Mouse (Mus musculus) stomach, embryonic 15.5 days (tissue): ENCODE measurements around the gene Gdap1l1. TPM values are rescaled to one million over a fixed set of nuclear protein-coding genes. Genes with fewer than 3 reads are reported as not detected.
A peak's percentile ranks its signal among the peaks of the same experiment; 100 is the strongest.
"Not testable (repeated sequence)": the region's sequence is repeated elsewhere in the genome, so short reads cannot be mapped to it uniquely, and the experiment has no call there.

Experiments
- ATAC-seq: fragments of 200-750 bp; cut with Nextera tagmentation; 2 replicates; pipeline ENCODE4 v1.8.0; 2017; ENCODE audit warnings: low read depth, moderate number of reproducible peaks, moderate TSS enrichment; ENCODE audit not compliant: insufficient read depth, low FRiP score
- H3K27ac ChIP-seq: fragments of 300-500 bp; sonication (generic); 2 replicates; pipeline ENCODE4 v1.5.1; 2015; ENCODE audit warnings: mild to moderate bottlenecking, inconsistent platforms
- H3K27me3 ChIP-seq: fragments of 300-500 bp; sonication (generic); replicated peaks from 2 replicates; pipeline ENCODE4 v1.6.1; 2015; ENCODE audit warnings: inconsistent platforms
- H3K36me3 ChIP-seq: fragments of 300-500 bp; sonication (generic); 2 replicates; pipeline ENCODE4 v1.6.1; 2015; ENCODE audit warnings: inconsistent platforms
- H3K4me1 ChIP-seq: fragments of 300-500 bp; sonication (generic); 2 replicates; pipeline ENCODE4 v1.6.1; 2015; ENCODE audit warnings: inconsistent platforms
- H3K4me2 ChIP-seq: fragments of 300-500 bp; sonication (generic); 2 replicates; pipeline ENCODE4 v1.6.1; 2015; ENCODE audit warnings: mild to moderate bottlenecking, inconsistent platforms
- H3K4me3 ChIP-seq: fragments of 300-500 bp; sonication (generic); replicated peaks from 2 replicates; pipeline ENCODE4 v1.5.1; 2015; ENCODE audit warnings: inconsistent platforms
- H3K9ac ChIP-seq: fragments of 300-500 bp; sonication (generic); 2 replicates; pipeline ENCODE4 v1.6.1; 2015; ENCODE audit warnings: inconsistent platforms
- H3K9me3 ChIP-seq: fragments of 300-500 bp; sonication (generic); 2 replicates; pipeline ENCODE4 v1.6.1; 2016; ENCODE audit warnings: inconsistent platforms
- WGBS: fragments of 180-500 bp; shearing (Covaris S2); methylation state at CpG from one replicate; pipeline ENCODE4 v1.1.7; 2015; 5-methylcytosine and 5-hydroxymethylcytosine counted together
- polyA plus RNA-seq: library from polyadenylated mRNA; unstranded; fragments of >200 nt; fragmentation: Nextera tagmentation; extraction: Ambion mirVana; gene quantifications from 2 replicates; pipeline ENCODE4 v1.2.1, GENCODE M21; 2015

The Gdap1l1 gene
- polyA plus RNA-seq, 1 experiment from 2014 or later: 5.8 TPM

DNA sequence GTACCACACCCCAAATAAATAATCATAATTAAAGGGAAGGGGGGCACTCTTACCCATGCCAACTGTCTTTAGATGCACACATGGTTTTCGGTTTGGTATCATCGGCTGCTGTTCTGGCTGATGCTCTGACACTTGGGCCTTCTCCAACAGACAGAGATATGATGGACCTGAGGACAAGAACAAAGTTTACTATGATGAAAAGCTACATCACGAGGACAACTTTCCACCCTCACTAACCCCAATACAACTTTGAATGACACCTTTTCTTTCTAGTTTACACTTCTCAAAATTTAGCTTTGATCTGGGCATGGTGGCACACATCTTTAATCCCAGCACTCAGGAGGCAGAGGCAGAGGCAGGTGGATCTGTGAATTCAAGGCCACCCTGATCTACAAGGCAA, 26.9 kb upstream of the Gdap1l1 start:
- not testable (repeated sequence) for H3K9ac ChIP-seq, H3K4me1 ChIP-seq, H3K27ac ChIP-seq, H3K4me3 ChIP-seq, H3K9me3 ChIP-seq, ATAC-seq, H3K4me2 ChIP-seq, H3K27me3 ChIP-seq
- 90% methylated on average over 3 of the region's 3 CpGs for WGBS
- peaks cover 33% of the 10 kb centered on the region for H3K36me3 ChIP-seq

DNA sequence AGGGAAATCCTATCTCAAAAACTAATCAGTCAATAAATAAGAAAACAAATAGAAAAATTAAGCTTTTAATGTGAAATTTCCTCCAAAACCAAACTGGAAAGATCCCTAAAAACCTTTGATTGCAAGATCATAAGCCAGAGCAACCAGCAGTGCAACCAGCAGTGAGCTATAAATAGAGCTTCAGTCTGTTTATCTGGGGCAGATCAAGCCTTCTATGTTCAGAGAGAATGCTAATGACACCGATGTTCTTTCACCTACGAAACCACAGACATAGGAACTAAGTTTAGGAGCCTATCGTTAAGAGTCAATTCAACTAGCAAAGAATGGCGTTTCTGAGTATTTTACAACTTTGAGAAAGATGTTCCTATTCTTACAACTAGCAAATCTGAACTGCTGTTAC, 26.4 kb upstream of the Gdap1l1 start:
- H3K27ac ChIP-seq: no peak overlapping the region

DNA sequence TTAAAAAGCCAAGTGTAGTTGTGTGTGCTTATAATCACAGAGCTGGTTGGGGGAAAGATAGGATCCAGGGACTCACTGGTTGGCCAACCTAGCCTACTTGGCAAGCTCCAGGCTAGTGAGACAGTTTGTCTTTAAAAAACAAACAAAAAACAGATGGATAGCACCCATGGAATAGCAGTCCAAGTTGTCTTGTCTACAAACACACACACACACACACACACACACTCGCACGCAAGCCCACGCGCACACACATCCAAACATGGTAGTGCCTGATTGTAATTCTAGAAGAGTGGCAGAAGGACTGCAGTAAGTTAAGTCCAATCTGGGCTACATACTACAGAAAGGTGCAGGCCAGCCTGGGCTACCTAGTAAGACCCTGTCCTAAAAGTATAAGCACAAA, 25.9 kb upstream of the Gdap1l1 start:
- Histone ChIP-seq H3K27ac (no peak overlapping the region), H3K36me3 (peaks cover 30% of the 10 kb centered on the region), H3K4me1 (0 out of 2 replicates have a peak, but pooled peaks cover 1% of the 10 kb centered on the region), H3K4me3 (no peak overlapping the region), H3K27me3 (no peaks in the 10 kb centered on the region), H3K9ac (no peak overlapping the region), H3K4me2 (no peak overlapping the region), H3K9me3 (no peaks in the 10 kb centered on the region)
- 95% methylated on average over 4 of the region's 4 CpGs for WGBS
- ATAC-seq: no peak

More for the DNA sequence above, 26.4 kb upstream of the Gdap1l1 start:
- Histone ChIP-seq H3K4me2 (no peak overlapping the region), H3K9ac (no peak overlapping the region), H3K4me1 (no peaks in the 10 kb centered on the region), H3K9me3 (no peaks in the 10 kb centered on the region), H3K4me3 (no peak overlapping the region), H3K27me3 (no peaks in the 10 kb centered on the region), H3K36me3 (peaks cover 33% of the 10 kb centered on the region)
- no peak for ATAC-seq
- 84% methylated on average over 4 of the region's 4 CpGs for WGBS

DNA sequence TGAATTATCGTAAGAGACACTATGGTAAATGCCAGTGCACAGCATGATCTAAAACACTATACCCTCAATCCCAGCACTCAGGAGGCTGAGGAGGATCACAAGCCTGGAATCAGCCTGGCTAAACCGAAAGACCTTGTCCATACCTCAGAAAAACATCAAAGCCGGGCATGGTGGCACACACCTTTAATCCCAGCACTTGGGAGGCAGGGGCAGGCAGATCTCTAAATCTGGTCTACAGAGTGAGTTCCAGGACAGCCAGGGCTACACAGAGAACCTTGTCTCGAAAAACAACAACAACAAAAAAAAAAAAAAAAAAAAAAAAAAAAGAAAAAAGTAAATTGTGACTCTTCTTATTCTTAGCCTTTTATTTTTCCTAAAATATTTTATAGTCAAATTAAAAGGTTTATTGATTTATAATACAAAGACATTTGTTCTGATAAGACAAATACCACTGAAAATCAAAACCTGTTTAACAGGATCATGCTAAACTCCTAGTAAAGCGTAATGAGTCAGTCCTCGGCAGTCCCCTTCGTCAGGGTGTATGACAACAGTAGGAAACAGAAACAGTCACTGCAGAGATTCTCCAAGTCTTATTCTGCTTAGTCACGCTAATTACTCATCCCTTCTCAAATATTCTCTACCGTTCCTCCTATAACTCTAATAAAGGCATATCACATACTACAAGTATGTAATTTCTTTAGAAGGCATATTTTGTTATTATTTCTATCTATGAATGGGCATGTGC, 25.3 kb upstream of the Gdap1l1 start:
- no peak overlapping the region for H3K27ac ChIP-seq

DNA sequence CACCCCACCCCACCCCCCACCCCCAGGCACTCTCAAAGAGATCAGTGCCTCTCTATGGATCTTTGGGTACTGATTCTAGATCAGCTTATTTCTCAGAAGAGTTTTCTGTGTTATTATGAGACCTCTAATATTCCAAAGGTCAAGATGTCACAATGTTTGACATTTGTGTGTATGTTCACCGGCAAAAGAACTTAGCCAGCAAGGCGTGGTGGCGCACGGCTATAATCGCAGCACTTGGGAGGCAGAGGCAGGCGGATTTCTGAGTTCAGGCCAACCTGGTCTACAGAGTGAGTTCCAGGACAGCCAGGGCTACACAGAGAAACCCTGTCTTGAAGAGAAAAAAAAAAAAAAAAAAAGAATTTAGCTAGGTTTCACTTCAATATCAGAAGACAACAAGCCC, 21.2 kb upstream of the Gdap1l1 start:
- ATAC-seq: no peak

More for the DNA sequence above, 25.3 kb upstream of the Gdap1l1 start:
- WGBS: 83% methylated on average over 9 of the region's 9 CpGs
- no peak overlapping the region for H3K9ac ChIP-seq
- no peaks in the 10 kb centered on the region for H3K9me3 ChIP-seq
- H3K4me3 ChIP-seq: no peak overlapping the region
- peaks cover 7% of the 10 kb centered on the region; the same call in 1 of the 2 replicates for H3K4me1 ChIP-seq
- no peak for ATAC-seq
- no peaks in the 10 kb centered on the region for H3K27me3 ChIP-seq
- peaks cover 29% of the 10 kb centered on the region for H3K36me3 ChIP-seq
- H3K4me2 ChIP-seq: no peak overlapping the region

DNA sequence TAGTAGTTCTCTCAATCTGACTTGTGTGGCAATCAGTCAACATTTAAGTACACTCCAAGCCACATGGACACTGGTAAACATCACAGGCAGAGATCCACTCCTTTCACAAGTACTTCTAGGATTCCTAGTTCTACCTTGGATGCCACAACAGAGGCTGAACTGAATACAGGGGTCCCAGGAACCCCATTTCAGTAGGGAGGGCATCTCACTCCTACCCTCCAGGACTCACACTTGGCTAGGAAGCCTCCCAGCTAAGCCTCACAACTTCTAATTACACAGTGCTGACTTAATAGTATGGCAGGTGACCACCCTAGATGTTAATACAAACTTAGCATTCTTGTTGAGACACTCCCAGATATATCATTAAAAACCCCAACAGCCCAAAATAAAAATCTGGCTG, 20.4 kb upstream of the Gdap1l1 start:
- no peak for ATAC-seq
- H3K36me3 ChIP-seq: peaks cover 8% of the 10 kb centered on the region
- peak overlapping the region; percentile 95 for H3K4me3 ChIP-seq
- no peaks in the 10 kb centered on the region for H3K27me3 ChIP-seq
- H3K27ac ChIP-seq: no peak overlapping the region
- H3K9me3 ChIP-seq: no peaks in the 10 kb centered on the region
- H3K4me2 ChIP-seq: peak overlapping the region; percentile 68
- H3K4me1 ChIP-seq: peaks cover 16% of the 10 kb centered on the region
- no peak overlapping the region for H3K9ac ChIP-seq

More for the DNA sequence above, 21.2 kb upstream of the Gdap1l1 start:
- H3K9ac ChIP-seq: no peak overlapping the region
- no peak overlapping the region for H3K4me3 ChIP-seq
- no peaks in the 10 kb centered on the region for H3K9me3 ChIP-seq
- no peak overlapping the region for H3K4me2 ChIP-seq
- WGBS: 80% methylated on average over 6 of the region's 6 CpGs
- no peaks in the 10 kb centered on the region for H3K27me3 ChIP-seq
- peaks cover 16% of the 10 kb centered on the region for H3K4me1 ChIP-seq
- peaks cover 8% of the 10 kb centered on the region for H3K36me3 ChIP-seq
- no peak overlapping the region for H3K27ac ChIP-seq

DNA sequence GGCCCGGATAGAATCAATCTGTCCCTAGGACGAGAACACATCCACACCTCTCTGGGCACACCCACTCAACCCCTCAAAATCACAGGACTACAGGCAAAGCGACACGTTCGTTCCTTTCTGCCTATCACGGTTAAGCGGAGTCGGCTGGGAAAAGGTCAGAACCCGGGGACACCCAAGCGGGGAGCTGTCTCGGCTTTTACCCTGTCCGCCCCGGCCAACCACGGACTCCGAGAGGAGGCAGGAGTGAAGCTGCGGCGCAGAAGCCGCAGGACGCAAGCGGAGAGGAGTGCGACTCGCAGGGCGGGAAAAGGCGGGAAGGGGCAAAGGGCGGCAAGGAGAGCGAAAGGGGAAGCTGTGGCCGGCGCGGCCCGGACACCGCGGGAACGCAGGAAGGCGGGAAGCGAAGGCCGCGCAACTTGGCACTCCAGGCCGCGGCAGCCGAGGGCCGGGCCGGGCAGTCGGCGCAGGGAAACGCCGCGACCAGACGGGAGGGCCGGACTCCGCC, 19.4 kb upstream of the Gdap1l1 start:
- Histone ChIP-seq H3K4me3 (peak overlapping the region; percentile 95), H3K27me3 (no peaks in the 10 kb centered on the region), H3K9me3 (no peaks in the 10 kb centered on the region), H3K9ac (peak overlapping the region; percentile 80), H3K4me1 (peaks cover 16% of the 10 kb centered on the region), H3K36me3 (peaks cover 8% of the 10 kb centered on the region; the same call in 1 of the 2 replicates), H3K27ac (peak overlapping the region; percentile 77), H3K4me2 (peak overlapping the region; percentile 68)
- under 1% methylated on average over 50 of the region's 50 CpGs for WGBS
- ATAC-seq: peak; percentile 45

DNA sequence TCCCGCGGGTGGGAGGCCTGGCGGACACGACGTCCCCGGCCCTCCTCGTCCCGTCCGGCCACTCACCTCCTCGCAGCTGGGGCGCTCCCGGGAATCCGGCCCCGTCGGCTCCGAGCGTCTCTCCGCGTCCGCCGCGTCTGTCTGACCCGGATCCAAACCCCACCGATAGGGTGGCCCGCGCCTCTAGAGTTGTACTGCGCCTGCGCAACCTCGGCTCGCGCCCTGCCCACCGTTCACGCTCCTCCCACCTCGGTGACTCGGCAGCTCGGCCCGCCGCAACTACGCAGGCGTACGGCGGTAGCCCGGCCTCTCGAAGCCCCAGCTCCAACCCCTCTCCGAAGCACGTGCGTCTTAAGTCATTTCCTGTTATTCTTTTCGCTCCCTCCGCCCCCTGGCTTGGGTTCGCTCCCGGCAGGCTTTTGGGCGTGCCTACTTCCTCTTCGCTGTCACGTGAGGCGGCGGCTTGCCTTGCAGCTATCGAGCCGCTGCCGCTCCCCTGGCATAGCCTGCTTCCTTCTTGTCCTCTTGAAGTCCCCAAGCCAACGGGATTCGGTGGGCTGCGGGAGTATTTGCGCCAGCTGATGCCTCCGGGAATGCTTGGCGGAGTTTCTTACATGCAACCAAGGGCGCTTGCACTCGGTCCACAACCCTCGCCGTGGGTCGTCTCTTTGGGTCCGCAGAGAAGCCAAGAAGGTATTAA, 18.8 kb upstream of the Gdap1l1 start:
- peak; percentile 99 for ATAC-seq
- Histone ChIP-seq H3K4me1 (peaks cover 16% of the 10 kb centered on the region), H3K36me3 (peaks cover 4% of the 10 kb centered on the region; the same call in 1 of the 2 replicates), H3K27ac (peak overlapping the region; percentile 77), H3K4me3 (peak overlapping the region; percentile 95), H3K27me3 (no peaks in the 10 kb centered on the region), H3K4me2 (peak overlapping the region; percentile 70), H3K9ac (peak overlapping the region; percentile 80), H3K9me3 (no peaks in the 10 kb centered on the region)
- under 1% methylated on average over 68 of the region's 71 CpGs for WGBS

DNA sequence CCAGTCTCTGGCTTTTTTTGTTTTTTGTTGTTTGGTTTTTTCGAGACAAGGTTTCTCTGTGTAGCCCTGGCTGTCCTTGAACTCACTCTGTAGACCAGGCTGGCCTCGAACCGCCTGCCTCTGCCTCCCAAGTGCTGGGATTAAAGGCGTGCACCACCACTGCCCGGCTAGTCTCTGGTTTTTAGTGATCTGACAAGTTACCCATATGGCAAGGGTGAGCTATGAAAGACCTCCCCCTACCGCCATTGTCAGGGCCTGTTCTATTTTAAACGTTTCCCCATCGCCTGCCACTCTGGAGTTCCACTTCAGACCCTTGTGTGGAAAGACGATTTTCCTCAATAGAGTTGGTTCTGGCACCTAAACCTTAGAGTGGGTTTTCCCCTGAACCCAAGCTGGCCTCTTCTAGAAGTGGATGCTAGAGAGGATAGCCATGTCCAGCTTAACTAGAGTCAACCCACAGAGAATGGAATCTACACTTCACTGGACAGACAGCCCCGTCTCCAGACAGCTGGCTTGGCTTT, 17.9 kb upstream of the Gdap1l1 start:
- Histone ChIP-seq H3K27ac (no peak overlapping the region), H3K36me3 (no peaks in the 10 kb centered on the region), H3K27me3 (no peaks in the 10 kb centered on the region), H3K4me3 (peak overlapping the region; percentile 95), H3K9me3 (no peaks in the 10 kb centered on the region), H3K4me1 (peaks cover 16% of the 10 kb centered on the region), H3K4me2 (peak overlapping the region; percentile 70), H3K9ac (peak overlapping the region; percentile 19; the same call in 1 of the 2 replicates)
- 30% methylated on average over 10 of the region's 10 CpGs for WGBS
- no peak for ATAC-seq

DNA sequence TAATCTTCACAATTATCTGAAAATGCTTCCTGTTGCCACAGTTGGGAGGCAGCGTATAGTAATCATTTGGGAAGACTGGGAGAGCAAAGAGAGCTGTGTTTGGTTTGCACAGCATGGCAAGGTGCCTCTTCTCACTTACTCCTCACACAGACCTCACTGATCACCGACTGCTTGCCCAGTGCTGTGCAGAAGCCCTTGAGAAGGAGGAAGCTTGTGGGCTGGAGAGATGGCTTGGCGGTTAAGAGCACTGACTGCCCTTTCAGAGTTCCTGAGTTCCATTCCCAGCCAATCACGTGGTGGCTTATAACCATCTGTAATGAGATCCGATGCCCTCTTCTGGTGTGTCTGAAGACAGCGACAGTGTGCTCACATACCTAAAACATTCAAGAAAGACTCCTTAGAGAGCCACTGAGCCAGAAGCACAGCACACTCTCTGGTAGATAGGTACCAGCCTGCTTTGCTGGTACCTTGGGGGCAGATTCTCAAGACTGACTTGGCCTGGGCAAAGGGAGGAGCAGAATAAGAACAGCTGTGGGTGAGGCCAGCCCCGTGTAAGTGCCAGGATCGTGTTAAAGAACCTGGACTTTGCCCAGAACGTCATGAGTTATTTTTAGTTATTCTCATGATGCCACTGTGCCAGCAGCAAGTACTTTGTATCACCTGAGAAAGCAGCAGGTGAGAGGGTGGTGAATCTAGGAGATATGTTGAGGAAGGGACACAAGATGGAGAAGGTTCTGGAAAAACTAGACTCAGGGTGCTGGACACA, 15.2 kb upstream of the Gdap1l1 start:
- Histone ChIP-seq H3K27me3 (no peaks in the 10 kb centered on the region), H3K4me3 (no peak overlapping the region), H3K4me2 (no peak overlapping the region), H3K9ac (no peak overlapping the region), H3K9me3 (no peaks in the 10 kb centered on the region), H3K27ac (no peak overlapping the region), H3K4me1 (peaks cover 8% of the 10 kb centered on the region), H3K36me3 (no peaks in the 10 kb centered on the region)
- ATAC-seq: no peak
- 75% methylated on average over 9 of the region's 9 CpGs for WGBS

DNA sequence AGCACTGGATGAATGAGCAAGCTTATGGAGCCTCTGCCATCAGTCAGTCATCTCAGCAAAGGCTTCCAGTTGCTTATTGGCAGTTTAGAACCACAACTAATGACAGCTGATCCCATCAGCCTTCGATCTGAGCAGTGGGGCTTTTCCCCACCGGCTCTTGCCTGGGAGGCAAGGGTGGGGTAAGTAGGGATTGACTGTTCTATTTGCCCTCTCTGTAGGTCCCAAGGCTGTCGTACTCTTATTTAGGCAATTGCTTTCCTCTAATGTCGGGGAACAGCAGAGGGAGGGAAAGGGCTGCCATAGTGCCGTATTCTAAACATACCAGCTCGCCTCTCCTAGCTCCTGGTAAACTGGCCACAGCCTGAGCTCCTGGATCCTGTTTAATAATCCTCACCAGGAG, 13.7 kb upstream of the Gdap1l1 start, which contains the start of gene Oser1:
TSS of gene Oser1 (minus strand) at position 101 of the 400 bp plus-strand sequence.
- Histone ChIP-seq H3K27ac (no peak within 1 kb of the TSS), H3K9ac (no peak within 1 kb of the TSS), H3K27me3 (no peaks in the 10 kb centered on the region), H3K4me1 (peaks cover 6% of the 10 kb centered on the region), H3K4me3 (no peak within 1 kb of the TSS), H3K36me3 (no peaks in the 10 kb centered on the region), H3K4me2 (no peak within 1 kb of the TSS), H3K9me3 (no peaks in the 10 kb centered on the region)
- WGBS: 79% methylated on average over 6 of the region's 6 CpGs
- no peak for ATAC-seq
